In the genomic region with DNA sequence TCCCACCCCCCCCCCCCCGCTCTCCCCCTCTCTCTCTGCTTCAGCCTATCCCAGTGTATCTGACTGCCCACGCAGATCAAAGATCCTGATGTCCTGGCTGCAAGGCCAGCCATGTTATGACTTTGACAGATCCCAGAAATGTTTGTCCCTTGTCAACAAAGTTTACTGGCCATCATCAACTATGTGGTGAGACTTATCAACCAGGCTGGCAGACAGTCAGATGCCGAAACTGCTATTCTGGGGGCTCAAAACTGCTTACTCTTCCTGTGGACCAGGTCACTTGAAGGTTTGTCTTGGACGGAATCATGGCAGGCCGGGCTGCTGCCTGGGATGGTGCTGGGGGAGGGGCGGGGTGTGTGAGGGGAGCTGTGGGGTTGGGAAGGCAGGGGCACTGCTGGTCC, we compare ENCODE assay signal across 21 mouse cellular contexts. TPM values are rescaled to one million over a fixed set of nuclear protein-coding genes. Genes with fewer than 3 reads are reported as not detected.
A peak's percentile ranks its signal among the peaks of the same experiment; 100 is the strongest.
DNase-seq lines count a peak whose midpoint lies in the region; ATAC-seq and TF ChIP-seq lines count a peak whose summit lies in the region.
"Had no signal": no experiment of that assay in that cellular context is flagged by ENCODE, and none has a peak within 500 bp of the region (broad histone marks: within the 10 kb centered on the region; RNA-seq: fewer than 3 reads in every experiment).

No protein-coding gene starts in this region.

- H3K9ac ChIP-seq in heart, adult 2 months (ENCODE audit: low read depth, low read length) = no peak overlapping the region
- no peak overlapping the region for H3K9ac ChIP-seq in liver, embryonic 13.5 days
- H3K9ac ChIP-seq: forebrain, embryonic 13.5 days; heart, embryonic 13.5 days; midbrain, embryonic 12.5 days had no signal

- no peak for TF ChIP-seq POLR2A in heart, adult 2 months (IDR thresholded peaks at IDR 0.05; ENCODE audit: insufficient read depth, low read depth, low read length)

- ATAC-seq in liver, embryonic 13.5 days (ENCODE audit: low read depth) = peak; percentile 59; the same call in 1 of the 2 replicates
- ATAC-seq: forebrain, embryonic 13.5 days had no signal

- no peak overlapping the region for H3K4me3 ChIP-seq in heart, adult 2 months
- no peak overlapping the region; the same call in 1 of the 2 replicates for H3K4me3 ChIP-seq in liver, embryonic 13.5 days (replicated peaks)
- no peak overlapping the region for H3K4me3 ChIP-seq in limb, embryonic 10.5 days
- H3K4me3 ChIP-seq: forebrain, embryonic 13.5 days; heart, embryonic 13.5 days; layer of hippocampus, adult 2 months; midbrain, embryonic 12.5 days had no signal

- intact Hi-C loops in heart, adult 2 months (cut with DNase I) = no loop called here

- no peaks in the 10 kb centered on the region for H3K36me3 ChIP-seq in heart, adult 2 months (ENCODE audit: control insufficient read depth, insufficient read depth, low read length)
- no peaks in the 10 kb centered on the region for H3K36me3 ChIP-seq in liver, embryonic 13.5 days
- no peaks in the 10 kb centered on the region for H3K36me3 ChIP-seq in limb, embryonic 10.5 days
- H3K36me3 ChIP-seq: heart, embryonic 13.5 days; midbrain, embryonic 12.5 days had no signal

- no peak overlapping the region for H3K27ac ChIP-seq in heart, adult 2 months
- H3K27ac ChIP-seq in liver, embryonic 13.5 days = 0 out of 2 replicates have a peak overlapping the region, but pooled peaks have one; percentile 32
- H3K27ac ChIP-seq in limb, embryonic 10.5 days = peak overlapping the region; percentile 36; the same call in 1 of the 2 replicates
- H3K27ac ChIP-seq: forebrain, embryonic 13.5 days; heart, embryonic 13.5 days; layer of hippocampus, adult 2 months; midbrain, embryonic 12.5 days had no signal

- no peaks in the 10 kb centered on the region for H3K79me2 ChIP-seq in heart, adult 2 months (replicated peaks; ENCODE audit: control insufficient read depth, insufficient read depth, low read length)

- 44% methylated on average over 6 of the region's 6 CpGs for WGBS in heart, adult 2 months
- 40% methylated on average over 5 of the region's 6 CpGs for WGBS in liver, embryonic 13.5 days (ENCODE audit: insufficient replicate concordance)
- WGBS in limb, embryonic 10.5 days = 33% methylated on average over 5 of the region's 6 CpGs

- H3K4me1 ChIP-seq in heart, adult 2 months (ENCODE audit: control insufficient read depth, insufficient read depth, low read length) = no peaks in the 10 kb centered on the region; the same call in 1 of the 2 replicates
- H3K4me1 ChIP-seq in liver, embryonic 13.5 days (replicated peaks) = no peaks in the 10 kb centered on the region
- peaks cover 24% of the 10 kb centered on the region for H3K4me1 ChIP-seq in limb, embryonic 10.5 days
- H3K4me1 ChIP-seq: forebrain, embryonic 13.5 days; midbrain, embryonic 12.5 days had no signal

- no peaks in the 10 kb centered on the region for H3K27me3 ChIP-seq in heart, adult 2 months (ENCODE audit: control insufficient read depth, insufficient read depth, low read length)
- H3K27me3 ChIP-seq in liver, embryonic 13.5 days = no peaks in the 10 kb centered on the region
- no peaks in the 10 kb centered on the region for H3K27me3 ChIP-seq in limb, embryonic 10.5 days (ENCODE audit: low read depth, poor library complexity, severe bottlenecking)
- H3K27me3 ChIP-seq: forebrain, embryonic 13.5 days; heart, embryonic 13.5 days; midbrain, embryonic 12.5 days had no signal

- peak; percentile 92 for DNase-seq in heart, adult 11 months
- DNase-seq in heart, adult 2 months = no peak
- no peak for DNase-seq in liver, embryonic 13.5 days
- DNase-seq in liver (no peak), MN1 (ENCODE audit: low spot score) (peak; percentile 23)
- no peak for DNase-seq in limb, embryonic 10.5 days (ENCODE audit: low spot score)
- no peak for DNase-seq in urinary bladder, postnatal 36 days (ENCODE audit: low spot score in 2 of 2)
- DNase-seq: cerebellum, adult 2 months; cerebellum, postnatal 36 days; gastrocnemius, postnatal 14 days; kidney, adult 18-20 months; kidney, postnatal 10 days; layer of hippocampus, postnatal 36 days; lung, adult 18-20 months; right cerebral cortex, adult 18-20 months; thymus, postnatal 14 days had no signal

- peak overlapping the region; percentile 18; the same call in 1 of the 2 replicates for H3K4me2 ChIP-seq in liver, embryonic 13.5 days
- H3K4me2 ChIP-seq: forebrain, embryonic 13.5 days; heart, embryonic 13.5 days; midbrain, embryonic 12.5 days had no signal

- no peaks in the 10 kb centered on the region for H3K9me3 ChIP-seq in liver, embryonic 13.5 days (replicated peaks)
- H3K9me3 ChIP-seq in limb, embryonic 10.5 days (replicated peaks) = no peaks in the 10 kb centered on the region
- H3K9me3 ChIP-seq: forebrain, embryonic 13.5 days; heart, embryonic 13.5 days; midbrain, embryonic 12.5 days had no signal

- TF ChIP-seq EP300 in heart, adult 2 months (IDR thresholded peaks at IDR 0.05; ENCODE audit: insufficient read depth, low read depth, low read length) = no peak

- no peak for TF ChIP-seq CTCF in heart, adult 2 months (IDR thresholded peaks at IDR 0.05)

RNA-seq across cellular contexts. Expression of a gene that starts 55.1 kb away (rescaled TPM):
- total RNA-seq in heart, adult 2 months (2021) = 10 to 100 TPM in 1 of 2 experiments, 1 to 10 TPM in 1; 9.8 to 12.2 TPM
- polyA plus RNA-seq in heart, adult 2 months (2012; rRNA removed) = 6.8 and 13.8 TPM in 2 replicates
- polyA plus RNA-seq in liver, embryonic 13.5 days (2015; fragmentation: Nextera tagmentation; extraction: Ambion mirVana) = 0.03 and 0.19 TPM in 2 replicates
- 1.8 and 2.0 TPM in 2 replicates for polyA plus RNA-seq in limb, embryonic 10.5 days (2016; fragmentation: Nextera tagmentation; extraction: Ambion mirVana)
- total RNA-seq: monocyte, adult 5-6 weeks had no signal

Comparison
In these comparisons a context has a peak if more than half of its experiments do, and no peak if none do; other contexts are left out.
1. DNase-seq: peak in heart, adult 11 months (single experiment) and MN1 (single experiment); none in heart, adult 2 months (0 of 2), liver, embryonic 13.5 days (single experiment), liver (single experiment), limb, embryonic 10.5 days (single experiment) and urinary bladder, postnatal 36 days (0 of 2).